Mouse (Mus musculus): ENCODE data around the gene Sept12.

Gene Sept12

DNA sequence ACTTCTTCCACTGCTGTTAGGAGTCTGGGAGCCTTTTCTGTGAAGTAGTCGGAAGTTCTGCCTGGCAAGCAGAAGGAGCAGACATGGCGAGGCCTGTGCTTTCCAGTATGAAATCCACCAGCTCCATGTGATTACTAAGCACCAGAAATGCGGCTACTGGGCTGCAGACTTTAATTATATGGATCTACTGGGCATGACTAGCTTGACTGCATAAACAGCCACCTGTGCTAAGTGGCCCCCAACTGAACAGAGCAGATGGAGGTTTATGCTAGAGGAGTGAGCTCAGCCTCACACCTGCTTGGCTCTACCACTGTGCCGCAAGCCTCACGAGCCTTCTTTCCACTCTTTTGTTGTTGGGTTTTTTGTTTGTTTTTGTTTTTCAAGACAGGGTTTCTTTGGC is 23.1 kb downstream of the Sept12 start:
- DNase-seq (ENCODE audit: low spot score) = no peak

DNA sequence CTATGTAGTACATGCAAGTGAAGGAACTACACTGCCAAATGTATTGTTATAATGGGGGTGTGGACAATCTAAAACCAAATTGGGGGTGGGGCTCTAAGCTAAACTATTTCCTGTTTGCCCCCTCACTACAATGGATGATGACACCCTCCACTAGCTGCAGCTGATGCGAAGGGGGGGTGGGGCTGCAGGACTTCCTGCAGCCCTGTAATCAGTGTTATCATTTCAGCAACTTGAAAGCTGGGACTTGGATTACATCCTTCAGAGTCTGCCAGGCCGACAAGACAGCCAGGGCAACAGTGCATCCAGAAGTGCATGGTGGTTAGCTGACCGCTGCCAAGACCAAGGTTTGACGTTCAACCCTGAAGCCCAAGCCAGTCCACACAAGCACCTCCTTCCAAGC is 26.0 kb downstream of the Sept12 start:
- no peak for DNase-seq (ENCODE audit: low spot score)

DNA sequence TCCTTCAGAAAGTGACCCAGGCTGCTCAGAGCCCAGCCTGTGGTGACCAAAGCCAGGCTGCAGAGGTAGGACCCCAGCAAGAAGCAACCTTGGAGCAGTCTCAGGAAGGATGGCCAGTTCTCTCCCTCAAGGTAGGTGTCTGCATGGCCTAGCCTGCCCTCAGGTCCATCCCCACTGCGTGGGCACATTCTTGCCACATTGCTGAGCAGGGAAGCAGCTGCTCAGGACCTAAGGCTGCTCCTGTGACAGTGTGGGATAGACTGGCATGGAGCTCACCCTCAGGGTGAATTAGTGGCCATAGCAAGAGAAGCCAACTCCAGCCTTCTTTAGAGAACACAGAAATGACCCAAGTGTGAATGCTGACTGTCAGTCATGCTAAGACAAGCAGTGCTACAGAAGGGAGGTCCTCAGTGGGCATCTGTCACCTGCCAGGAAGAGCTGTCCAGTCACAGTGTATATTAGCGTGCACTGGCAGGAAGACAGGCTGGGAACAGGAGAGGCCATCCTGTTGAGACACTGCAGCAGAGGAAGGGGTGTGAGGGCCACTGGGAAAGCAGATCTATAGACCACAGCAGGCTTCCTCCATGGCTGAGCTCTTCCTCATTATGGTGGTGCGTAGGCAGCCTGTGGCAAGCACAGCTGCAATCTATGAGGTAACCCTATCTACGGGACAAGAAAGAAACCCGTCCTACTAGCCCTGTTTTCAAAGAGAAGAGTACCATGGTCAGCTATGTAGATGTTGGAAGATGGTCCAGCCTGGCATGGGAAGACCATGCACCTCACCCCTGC is 28.4 kb downstream of the Sept12 start:
- no peak for DNase-seq (ENCODE audit: low spot score)

DNA sequence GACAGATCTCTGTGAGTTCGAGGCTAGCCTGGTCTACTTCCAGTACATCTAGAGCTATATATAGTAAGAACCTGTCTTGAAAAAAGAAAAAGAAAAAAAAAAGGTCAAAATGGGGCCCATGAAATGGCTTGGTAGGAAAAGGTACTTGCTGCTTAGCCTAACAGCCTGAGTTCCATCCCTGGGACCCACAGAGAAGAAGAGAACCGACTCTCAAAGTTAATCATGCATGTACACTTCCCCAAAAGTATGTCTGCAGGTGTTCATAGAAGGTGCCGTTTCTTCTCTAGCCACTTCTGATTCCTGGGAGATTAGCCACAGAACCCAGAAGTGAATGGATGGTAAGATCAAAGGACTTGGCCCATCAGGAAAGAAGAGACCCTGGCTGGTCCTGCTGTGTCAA is 29.2 kb downstream of the Sept12 start:
- no peak for DNase-seq (ENCODE audit: low spot score)

DNA sequence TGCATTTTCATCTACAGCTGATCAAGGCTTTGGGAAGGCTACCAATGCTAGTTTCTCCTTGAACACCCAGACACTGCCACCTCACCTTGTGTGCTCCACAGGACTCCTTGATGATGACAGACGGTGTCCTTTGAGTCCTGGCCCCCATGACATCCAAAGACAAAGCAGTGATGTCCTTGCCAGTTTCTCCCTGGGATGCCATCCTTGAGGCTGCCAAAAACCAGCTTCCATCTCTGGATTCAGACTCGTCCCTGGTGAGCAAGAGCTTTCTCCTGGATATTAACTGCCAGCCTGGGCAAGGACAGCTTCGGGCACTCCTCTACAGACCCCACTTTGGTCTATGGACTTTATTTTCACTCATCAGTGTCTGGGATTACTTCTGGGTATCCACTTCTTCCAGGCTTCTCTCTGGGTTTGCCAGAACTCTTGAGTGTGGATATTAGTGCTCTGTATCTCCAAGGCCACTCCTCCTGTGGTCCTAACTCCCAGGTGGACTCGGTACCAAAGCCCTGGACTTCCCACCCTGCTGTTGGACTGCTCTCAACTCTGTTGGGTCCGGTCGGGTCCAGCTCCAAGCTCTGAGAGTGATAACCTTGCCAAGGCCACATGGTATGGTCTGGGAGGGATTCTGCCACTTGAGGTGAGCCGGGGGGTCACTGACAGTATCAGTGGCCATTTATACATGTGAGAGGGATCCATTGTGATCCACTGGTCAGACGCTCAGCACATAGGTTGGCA is 32.1 kb downstream of the Sept12 start:
- DNase-seq (ENCODE audit: low spot score) = no peak

DNA sequence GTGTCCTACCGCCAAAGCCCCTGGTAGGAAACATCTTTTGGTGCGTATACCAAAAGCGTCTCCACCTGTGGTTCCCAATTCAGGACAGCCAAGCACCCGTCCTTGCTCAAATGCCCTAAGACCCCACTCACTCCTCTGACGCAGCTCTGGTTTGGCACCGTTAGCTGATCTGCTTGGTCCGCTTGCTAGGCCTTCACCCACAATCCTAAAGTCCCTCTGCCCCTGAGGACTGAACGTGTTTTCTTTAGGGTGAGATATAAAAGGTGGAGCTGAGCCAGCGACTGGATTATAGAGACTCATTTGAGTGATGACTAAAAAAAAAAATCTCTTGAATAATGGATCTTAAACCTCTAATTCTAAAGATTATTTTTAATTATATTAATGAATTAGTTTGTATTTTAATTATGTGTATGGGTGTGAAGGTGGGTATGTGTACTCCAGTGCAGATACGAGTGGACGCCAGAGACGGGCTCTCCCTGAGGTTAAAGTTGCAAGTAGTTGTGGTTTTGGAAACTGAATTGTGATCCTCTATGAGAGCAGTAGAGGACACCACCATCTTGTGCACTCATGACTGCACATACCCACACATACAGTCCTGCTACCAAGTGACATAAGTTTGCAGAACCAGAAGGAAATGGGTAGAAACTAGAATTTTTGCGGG is 32.8 kb downstream of the Sept12 start:
- DNase-seq (ENCODE audit: low spot score) = no peak

DNA sequence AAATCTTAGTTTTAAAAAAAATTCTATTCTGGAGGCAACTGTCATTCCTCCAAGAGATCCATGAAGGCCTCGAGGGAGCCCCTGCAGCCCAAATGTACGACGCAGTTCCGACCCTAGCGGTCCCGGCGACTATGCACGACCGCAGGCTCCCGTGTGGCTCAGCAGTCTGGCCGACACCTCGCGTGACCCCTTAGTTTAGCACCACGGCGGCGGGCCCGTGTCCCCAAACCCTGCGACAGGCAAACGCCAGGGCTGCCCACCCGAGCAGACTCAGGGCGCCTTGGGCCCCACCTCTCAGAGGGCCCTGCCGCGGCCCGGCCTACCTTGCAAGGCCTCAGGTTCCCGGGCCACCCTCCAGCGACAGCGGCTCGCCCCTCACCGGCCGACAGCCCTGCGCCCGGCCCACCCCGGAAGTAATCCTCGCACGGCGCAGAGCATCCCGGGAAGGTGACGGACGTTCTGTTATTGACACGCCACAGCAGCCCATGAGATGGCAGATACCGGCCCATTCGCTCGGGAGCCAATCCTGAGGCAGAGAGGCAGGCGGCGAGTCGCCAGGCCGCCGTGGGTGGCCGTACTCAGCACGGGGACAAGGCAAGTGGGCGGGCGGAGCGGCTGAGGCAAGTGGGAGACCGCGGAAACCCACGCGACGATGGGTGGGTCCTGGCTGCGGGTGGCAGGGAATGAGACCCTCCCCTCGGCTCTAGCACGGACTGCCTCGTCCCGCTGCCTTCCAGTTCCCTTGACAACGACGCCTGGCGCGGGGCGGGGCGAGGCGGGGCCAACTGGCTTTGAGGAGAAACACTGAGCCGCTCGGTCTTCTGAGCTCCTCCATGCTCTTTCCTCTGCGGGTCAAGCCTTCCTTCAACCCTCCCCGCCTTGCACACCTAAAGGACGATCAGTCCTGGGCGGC is 33.6 kb downstream of the Sept12 start, which contains the start of gene Anks3:
Gene Anks3 (minus strand): TSS at position 409 of the 913 bp plus-strand sequence.
- DNase-seq (ENCODE audit: low spot score) = peak; percentile 96

DNA sequence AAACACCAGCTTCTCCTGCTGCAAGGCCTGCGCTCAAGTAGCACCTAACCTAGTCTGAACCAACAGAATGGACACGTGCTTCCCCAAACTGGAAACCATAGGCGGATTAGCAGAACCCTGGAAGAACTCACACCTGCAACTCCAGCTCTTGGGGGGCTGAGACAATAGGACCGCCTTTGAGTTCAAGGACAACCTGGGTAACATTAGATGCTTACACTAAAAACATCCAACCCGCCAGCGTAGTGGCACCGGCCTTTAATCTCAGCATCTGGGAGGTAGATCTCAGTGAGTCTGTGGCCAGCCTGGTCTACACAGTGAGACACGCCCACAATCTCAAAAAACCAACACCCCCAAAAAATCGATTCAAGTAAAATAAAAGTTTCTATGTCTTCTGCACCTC is 34.3 kb downstream of the Sept12 start:
- no peak for DNase-seq (ENCODE audit: low spot score)

DNA sequence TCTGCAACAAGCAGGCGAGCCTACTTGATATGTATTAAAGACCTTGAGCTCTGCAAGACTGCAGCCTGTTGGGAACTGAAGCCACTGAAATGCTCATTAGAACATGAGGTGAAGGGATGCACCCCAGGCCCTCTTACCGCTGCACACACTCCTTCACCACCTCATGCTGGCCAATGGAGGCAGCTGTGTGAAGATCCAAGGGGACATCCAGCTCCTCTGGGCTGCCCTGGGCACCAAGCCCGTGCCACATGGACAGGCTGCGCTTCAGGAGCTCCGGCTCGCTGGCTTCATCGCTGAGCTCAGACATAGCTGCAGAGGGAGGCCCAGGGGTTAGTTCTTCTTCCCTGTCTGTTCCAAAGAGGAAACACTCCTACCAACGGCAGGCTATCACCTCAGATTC is 37.4 kb downstream of the Sept12 start:
- DNase-seq (ENCODE audit: low spot score) = no peak

DNA sequence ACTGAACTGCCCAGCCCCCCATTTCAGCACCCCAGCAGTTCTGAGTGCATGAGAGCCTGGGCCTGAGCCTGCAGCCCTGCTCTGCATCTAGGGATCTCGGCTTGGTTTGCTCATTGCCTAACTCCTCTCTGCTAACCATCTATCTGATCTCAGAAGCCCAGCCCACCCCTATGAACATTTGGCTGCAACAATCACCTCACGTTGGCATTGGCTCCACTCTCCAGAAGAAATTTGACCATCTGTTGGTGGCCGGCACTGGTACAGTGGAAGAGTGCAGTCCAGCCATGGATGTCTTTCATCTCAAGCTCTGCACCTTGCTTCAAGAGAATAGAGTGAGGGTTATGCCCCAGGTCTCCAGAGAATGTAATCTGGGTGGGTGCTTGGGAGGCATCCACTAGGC is 40.2 kb downstream of the Sept12 start:
- no peak for DNase-seq (ENCODE audit: low spot score)

DNA sequence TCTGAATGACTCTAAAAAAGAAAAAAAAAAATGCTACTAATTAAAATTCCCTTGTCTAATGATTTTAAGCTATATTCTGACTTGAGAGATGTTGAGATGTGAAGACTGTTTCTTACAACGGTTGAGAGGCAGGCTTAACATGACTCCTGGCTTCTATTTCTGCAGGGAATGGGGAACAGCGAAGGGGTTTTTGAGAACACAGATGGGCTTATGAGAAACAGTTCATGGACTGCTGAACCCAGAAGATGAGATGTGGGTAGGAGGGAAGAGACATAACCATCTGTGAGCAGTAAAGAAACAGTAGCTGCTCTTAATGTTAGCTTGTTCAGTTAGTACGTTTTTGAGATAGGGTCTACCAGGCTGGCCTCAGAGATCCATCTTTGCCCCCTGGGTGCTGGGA is 41.0 kb downstream of the Sept12 start:
- no peak for DNase-seq (ENCODE audit: low spot score)

DNA sequence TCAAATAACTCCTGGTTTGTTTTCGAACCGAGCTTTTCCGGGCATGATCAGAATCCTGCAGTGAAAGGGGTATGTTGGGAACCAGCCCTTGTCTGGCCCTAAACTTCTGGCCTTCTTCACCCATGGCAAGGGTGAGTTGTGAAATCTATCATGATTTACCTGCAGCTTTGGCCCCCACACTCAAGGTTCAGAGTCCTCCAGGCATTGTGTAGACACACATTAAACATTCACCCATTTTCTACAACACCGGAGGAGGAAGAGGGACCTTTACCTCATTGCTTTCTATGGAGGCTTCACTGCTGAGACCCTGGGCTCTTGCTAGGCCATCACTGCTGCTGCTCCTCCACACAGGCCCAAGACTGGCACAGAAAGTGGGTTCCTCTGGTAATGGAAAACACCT is 50.3 kb downstream of the Sept12 start:
- no peak for DNase-seq (ENCODE audit: low spot score)

DNA sequence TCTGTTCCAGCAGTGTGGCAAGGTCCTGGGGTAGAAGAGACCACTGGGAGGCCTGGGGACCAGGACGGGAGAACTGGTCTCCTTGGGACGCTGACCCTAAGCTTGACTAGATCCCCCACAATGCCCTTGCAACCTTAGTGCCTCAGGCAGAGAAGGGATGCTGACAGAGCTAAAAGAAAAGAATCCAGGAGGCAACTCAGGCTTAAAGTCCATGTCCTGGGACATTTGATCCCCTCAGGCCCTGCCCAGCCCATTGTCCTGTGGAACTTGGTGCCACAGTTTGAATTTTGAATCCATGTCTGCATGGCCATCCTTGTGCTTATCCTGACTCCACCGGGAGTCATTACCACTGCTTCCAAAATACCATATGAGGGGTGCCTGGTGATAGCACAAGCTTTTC is 51.5 kb downstream of the Sept12 start:
- DNase-seq (ENCODE audit: low spot score) = no peak

DNA sequence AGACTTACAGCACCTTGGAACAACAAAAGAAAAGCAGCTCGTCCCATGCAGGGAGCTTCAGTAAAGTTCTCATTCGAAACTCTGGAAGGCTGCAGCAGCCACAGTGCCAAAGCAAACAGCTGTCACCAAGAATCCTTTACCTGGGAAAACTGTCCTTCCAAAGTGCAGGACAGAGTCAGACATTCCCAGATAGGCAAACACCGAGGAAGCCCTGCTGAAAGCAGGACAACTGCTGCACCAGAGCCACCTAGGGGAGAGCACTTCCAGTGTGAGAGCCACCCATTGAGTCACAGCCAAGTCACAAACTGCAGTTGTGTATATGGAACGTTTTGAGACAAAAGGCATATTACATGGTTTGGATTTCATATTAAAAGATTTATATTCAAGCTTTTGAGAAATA is 52.2 kb downstream of the Sept12 start:
- no peak for DNase-seq (ENCODE audit: low spot score)

DNA sequence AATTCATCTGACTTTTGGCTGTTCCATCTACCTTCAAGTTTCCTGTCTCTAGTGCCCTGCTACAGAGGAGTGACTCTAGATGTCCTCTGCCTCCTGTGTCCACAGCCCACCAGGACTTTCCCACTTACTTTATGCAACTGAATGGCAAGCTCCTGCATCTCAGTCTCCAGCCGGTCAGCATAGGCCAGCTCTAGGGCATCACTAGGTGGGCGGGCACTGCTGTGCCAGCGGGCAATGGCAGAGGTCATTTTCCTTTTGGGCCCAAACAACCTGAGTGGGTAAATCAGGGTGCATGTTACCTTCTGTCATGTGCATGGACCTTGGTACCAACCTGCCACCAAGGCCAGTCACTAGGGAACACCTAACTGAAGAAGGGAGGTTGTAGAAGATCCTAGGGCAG is 54.2 kb downstream of the Sept12 start:
- DNase-seq (ENCODE audit: low spot score) = no peak

DNA sequence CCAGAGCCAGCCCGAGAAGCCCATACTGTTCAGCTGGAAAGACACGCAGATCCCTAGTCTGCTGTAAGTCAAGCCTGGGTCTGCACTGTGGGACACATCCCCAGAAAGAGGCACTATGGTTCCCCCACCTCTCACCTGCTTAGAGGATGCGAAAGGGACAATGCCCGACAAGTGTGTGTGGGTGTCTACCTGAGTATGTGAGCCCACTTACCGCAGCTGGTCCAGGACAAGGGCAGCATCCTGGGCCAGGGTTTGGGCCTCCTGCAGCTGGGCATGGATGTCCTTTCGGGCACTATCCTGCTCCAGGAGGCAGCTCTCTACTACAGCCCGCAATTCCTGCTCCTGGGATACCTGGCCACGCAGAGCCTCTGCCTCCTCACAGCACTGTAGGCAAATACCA is 54.8 kb downstream of the Sept12 start:
- no peak for DNase-seq (ENCODE audit: low spot score)

DNA sequence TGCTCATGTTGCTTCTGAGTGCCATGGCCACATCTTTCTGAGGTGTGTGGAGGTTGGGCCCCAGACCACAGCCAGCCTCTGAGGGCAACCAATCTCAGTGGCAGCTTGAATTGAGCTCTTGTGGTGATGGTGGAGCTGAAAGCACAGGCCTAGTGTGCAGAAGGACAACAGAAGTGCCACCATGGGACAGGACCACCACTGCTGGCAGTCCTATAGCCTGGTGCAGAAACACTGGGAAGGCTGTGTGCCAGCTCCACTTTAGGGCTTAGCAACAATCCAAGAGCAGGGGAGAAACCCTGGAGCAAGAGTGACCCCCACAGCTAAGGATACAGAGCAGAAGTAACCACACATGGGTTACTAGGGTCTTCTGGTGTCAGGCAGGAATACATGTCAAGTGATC is 56.6 kb downstream of the Sept12 start:
- no peak for DNase-seq (ENCODE audit: low spot score)

DNA sequence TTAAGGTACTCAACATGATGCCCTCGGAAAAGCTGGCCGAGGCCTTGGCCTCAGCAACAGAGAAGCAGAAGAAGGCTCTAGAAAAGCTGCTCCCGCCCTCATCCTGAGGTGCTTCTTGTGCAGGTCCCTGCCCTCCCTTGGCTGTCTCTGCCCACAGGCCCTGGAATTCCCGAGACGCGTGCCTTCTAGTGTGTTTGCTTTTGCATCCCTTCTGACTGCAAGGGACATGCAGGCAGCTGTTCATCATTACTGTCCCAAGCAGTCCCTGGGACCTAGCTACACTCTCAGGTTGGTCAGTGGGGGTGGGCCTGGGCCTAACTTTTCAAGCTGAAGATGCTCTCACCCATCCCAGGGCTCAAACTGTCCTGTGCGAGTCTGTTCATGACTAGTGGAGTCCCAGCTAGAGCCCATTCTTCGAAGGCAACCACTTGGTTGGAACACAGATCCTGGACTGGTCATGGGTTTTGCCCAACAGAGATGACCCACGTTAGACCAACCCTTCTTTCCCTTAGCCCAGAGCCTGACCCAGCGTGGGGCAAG is 57.3 kb downstream of the Sept12 start:
- no peak for DNase-seq (ENCODE audit: low spot score)

DNA sequence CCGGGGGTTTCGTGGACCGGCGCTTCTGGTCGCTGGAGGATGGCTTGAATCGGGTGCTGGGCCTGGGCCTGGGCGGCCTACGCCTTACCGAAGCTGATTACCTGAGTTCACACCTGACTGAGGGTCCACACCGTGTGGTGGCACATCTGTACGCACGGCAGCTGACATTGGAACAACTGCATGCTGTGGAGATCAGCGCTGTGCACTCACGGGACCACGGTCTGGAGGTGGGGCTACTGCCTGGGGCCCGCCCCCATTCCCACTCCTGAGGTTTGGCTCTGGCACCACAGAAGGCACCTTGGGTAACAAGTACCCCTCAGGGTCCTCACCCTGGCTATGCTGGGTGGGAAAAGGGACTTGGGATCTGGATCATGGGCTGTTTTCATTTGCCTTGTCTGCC is 58.2 kb downstream of the Sept12 start:
- peak; percentile 41 for DNase-seq (ENCODE audit: low spot score)

DNA sequence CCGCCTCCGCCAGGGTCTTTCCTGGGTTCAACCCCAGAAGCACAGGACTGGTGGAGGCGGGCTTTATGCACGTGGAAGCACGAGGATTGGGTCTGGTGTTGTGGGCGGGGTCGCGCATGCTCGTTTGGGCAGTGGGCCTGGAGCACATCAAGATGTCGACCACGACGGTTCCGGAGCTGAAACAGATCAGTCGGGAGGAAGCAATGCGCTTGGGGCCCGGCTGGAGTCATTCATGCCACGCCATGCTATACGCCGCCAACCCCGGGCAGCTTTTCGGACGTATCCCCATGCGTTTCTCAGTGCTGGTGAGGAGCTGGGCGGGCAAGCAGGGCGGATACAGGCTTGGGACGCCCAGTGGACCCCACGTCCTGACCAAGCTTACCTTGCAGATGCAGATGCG is 58.7 kb downstream of the Sept12 start:
- DNase-seq (ENCODE audit: low spot score) = peak; percentile 93

DNA sequence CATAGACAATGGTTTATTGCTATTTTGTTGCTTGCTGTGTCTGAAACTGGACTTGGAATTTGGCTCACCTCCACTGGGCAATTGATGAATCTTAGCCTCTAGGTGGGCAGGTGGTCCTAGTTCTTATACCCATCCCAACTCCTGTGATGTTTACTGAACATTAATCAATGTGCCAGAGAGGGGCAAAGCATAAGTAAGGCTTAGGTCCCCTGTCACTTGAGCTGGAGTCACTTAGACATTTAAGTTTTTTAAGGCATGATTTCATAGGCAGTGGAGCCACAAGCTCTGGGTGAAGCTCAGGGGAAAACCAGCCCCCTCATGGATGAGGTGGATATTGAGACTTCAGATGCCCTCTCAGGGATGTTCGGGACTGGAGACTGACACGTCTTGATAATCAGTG is 59.2 kb downstream of the Sept12 start, which contains the start of gene Nudt16l1:
Gene Nudt16l1 (plus strand): TSS at position 301 of the 400 bp plus-strand sequence.
- DNase-seq (ENCODE audit: low spot score) = no peak

All from testis, postnatal 14 days (tissue).